Mouse (Mus musculus) cerebellum, postnatal 25 days (tissue): Measurements from ENCODE around the gene Timp3.

Experiments
- DNase-seq, 2 experiments: peaks; one replicate each; pipeline ENCODE4 v3.0.0; 2021; ENCODE audit warnings: mixed read lengths in 2 of 2

Timp3 gene

DNA sequence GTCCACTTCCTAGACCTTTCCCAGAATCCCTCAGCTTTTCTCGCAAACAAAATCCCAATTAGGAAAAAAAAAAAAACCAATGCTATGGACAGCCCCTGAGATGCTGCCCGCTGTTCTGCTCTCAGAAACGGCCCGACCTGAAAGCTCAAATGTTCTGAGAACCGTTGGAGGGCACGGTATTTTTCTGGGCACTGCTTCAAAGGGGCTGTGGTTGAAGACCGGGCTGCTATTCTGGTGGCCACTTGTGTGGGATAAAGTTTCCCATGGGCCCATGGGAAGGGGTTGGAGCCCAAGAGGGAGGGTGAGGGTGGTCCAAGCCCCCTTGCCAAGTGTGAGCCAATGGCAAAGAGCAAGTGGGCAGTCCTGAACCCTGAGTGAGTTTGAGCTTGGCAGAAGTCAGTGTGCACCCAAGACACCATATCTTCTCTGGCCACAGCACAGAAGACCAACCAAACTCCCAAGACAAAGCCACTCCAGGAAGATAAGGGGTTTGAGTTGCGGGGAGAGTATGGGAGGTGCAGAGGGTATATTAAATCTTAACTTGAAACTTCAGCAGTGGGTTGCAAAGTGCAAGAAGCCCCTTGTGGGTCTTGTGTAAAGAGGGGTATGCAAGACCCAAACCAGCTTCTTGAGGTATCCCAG is 29.2 kb downstream of the Timp3 start:
- DNase-seq = no peak

DNA sequence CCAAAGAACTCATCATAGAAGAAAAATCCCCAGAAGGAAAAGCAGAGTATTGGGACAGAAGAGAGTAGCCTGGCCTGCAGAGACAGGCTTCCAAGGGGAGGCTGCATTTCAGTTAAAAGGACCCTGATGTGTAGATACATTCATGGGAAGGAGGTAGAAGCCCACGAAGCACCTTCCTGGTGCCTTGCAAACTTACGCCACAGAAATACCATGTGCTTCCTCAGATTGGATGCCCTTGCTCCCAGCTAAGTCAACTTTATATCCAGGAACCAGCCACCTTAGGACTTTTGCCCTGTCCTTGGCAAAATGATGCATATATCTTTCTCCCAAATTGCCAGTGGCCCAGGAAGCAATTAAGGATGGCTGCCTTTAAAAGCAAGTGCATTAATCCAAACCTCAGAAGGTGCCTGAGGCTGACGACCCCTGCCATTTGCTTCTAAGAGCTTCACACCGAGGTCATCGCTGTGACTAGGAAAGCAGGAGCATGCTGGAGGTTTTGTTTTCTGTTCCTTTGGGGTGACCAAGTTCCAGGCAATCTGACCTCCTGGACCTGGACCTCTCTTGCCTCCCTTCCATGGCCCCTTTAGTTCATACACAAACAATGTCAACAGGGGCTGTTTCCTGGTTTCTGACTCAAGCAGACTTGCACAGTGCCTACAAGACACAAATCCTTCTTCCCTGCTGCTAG is 31.0 kb downstream of the Timp3 start:
- DNase-seq = no peak

DNA sequence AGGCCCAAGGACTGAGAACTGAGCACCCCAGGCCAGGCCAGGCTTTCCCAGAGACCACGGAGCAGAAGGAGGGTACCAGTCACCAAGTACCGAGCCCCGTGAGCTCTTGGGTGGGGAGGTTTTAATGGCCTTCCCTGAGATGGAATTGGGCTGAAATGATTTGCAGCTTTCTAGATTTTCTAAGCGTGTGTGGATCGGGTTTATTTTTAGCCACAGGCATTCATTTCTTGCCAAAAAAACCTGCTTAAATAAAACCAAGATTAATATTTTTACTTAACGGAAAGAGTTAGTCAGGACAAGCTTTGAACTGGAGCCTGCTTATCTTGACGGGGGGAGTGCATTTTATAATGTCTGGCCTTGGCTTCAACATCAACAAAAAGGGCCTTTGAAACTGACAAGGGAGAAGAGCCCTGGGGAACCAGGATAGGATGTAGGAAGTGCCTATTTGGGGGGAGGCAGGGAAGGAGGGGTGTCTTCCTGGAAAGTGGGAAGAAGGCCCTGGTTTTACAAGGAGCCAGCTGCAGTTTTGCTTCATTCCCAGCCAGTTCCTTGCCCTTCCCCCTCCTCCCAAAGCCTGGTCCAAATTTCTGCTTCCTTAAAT is 31.6 kb downstream of the Timp3 start:
- no peak for DNase-seq

DNA sequence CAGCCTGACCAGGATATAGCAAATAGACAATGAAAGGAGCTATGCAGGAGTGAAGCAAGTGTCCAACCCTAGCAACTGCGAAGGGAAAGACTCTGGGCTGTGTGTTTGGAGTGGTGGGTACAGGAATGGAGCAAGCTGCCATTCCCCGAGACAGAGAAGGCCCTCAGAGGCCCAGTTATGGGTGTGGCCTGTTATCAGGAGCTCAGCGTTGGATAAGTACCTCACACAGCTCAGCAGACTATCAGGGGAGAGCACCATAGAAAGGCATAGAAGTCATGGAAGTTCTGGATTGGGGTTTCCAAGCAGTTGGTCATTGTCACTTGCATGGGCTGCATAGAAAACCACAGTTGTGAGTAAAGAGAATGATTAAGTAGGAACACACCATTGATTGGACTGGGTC is 32.8 kb downstream of the Timp3 start:
- no peak for DNase-seq

DNA sequence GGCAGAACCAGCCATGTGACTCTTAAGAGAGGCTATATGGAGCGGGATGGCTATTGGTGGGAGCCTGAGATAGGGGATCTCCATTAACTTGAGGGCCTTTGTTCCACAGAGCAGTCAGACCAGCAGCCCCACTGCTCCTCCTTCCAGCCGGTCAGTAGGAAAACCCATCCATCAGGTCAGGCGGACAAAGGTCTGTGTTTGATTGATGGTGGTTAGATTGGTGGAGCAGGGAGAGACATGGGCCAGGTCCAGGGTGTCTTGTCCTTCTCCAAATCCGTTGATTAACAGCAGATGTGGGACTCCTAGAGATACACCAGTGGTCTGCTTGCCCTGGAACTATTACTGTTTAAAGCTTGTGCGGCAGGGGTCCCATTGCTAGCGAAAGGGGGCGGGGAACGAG is 34.4 kb downstream of the Timp3 start:
- no peak for DNase-seq

DNA sequence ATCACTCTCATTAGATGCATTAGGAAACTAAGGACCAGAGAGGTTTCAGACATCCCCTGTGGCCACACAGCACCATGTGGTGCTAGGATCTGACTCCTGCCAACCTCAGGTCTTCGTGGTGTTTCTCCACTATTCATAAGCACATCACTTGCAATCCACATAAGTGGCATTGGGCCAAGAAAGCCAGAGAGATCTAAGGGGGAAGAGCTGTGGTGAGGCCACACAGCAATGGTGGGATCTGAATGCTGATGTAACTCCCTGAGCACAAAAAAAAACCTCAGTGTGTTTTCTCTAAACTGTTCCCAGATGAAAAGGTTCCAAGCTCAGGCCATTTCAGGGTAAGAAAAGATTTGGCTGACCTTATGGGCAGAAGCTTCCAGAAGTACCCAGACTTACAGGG is 36.3 kb downstream of the Timp3 start:
- DNase-seq = no peak

DNA sequence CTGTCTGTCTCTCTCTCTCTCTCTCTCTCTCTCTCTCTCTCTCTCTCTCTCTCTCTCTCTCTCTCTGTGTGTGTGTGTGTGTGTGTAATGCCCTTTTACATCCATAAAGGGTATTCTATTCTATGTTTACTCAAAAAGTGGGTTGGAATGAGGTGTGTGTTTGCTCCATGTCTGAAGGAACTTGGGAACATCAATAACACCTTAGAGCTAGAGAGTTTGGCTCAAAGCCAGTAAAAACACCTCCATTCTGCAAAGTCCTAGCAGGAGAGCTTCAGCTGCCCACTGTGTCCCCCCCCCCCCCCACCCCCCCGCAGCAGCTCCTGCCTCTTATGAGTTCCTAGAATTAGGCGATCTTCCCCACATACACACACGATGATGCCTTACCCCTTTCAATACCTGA is 37.1 kb downstream of the Timp3 start:
- no peak for DNase-seq

DNA sequence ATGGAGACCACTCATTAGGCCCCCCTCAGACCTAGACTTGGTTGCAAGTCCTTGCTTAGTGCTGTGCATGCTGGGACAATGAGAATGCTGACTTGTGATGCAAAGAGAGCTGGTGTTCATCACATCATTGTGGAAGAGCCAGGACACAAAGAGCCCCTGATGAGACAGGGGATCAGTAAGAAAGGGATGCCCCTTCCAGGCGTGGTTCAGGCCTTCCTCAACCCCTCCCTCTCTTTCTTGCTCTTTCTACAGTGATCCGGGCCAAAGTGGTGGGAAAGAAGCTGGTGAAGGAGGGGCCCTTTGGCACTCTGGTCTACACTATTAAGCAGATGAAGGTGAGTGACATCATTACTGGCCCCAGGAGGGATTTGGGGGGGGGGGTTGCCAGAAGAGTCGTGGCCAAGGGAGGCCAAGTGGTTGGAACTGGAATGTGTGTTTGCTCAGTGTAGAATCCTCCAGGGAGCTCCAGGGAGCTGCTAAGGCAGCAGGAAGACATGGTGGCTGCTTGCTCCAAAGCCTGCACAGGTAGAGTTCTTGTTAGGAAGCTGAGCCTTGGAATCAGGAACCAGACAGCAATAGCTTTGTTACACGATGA is 38.0 kb downstream of the Timp3 start:
- DNase-seq = no peak

DNA sequence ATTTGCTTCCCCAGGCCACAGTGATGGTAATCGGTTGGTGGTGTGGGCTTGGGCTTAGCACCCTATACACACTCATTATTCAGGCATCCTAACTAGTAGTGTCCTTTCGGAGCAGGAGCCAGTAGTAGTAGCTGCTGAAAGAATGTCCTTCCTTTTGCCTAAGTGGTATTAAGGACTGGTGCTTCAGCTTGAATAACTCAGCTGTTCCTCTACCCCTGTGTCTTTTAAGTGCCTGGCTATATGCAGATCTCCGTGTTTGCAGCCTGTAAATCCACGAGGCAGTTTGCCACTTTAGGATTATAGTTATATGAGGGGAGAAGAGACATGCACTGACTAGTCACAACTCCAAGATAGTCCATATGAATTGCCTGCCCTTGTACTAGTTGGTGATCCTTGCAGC is 38.9 kb downstream of the Timp3 start:
- DNase-seq = no peak

DNA sequence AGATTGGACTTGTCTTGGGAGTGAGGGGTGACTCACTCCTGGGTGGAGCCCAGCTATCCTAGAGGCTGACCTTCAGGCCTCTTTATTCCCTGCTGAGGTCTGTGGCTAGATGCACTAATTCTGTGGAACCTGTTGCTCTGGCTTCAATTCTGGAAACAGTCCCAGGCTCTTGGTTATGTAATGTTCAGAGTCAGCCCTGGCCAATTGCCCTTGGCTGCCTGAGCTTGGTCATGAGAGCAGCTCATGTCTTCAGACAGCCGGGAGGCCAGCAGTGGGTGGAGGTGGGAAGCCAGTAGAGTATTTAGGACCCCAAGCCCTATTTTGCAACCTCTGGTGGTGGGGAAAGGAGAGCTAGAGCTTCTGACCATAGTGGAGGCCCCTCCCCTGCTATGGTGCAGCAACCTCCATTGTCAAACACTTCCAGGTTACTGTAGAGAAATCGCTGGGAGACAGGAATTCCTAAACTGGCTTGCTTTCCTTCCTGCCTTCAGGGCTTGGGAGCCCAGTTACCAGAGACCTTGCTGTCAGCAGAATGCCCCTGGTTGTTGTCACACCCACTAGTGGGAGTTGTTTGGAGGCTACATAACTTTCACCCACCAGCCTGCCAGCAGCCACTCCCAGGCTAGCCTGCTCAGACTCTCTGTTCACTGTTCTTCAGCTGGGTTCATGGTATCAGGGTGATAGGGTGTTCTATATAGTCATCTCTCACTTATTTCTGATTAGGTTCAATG is 39.6 kb downstream of the Timp3 start:
- DNase-seq = peak; percentile 93 to 94

DNA sequence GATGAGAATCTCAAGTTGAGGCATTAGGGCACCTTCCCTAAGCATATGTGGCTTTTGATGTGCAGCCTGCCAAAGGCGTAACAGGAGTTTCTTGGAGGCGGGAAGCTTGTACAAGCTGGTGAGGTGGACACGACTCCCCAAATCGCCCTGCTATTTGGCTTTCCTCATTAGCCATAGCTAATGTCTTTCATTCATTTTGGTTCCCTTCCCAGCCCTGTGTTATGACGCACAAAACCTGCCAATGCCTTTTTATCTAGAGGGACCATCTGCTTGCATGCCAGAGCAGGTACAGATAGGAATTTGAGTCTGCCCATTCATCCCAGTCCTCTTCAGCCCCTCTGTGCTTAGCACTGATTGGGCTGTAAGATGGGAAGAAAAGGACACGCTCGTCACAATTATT is 40.2 kb downstream of the Timp3 start:
- peak; percentile 34 to 36 for DNase-seq

DNA sequence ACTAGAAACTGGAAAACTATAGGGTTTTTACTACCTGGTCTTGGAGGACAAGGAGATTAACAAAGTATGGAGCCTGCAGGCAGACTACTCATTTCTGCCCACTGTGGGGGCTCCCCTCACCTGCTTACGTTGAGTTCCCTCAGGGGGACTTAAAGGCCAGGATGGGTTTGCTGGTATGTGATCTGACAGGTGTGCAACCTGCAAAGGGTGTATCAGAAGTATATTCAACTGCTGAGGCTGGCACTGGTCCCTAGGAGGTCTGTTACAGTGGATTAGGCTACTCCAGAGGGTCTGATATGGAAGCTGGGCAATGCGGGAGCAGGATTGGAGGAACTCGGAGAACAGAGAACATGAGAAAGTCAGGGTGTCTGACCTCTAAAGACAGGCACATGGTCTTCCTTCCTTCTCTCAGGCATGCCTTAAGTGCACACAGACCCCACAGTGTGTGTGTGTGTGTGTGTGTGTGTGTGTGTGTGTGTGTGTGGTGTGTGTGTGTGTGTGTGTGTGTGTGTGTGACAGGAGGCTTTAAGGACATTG is 40.9 kb downstream of the Timp3 start:
- no peak for DNase-seq

DNA sequence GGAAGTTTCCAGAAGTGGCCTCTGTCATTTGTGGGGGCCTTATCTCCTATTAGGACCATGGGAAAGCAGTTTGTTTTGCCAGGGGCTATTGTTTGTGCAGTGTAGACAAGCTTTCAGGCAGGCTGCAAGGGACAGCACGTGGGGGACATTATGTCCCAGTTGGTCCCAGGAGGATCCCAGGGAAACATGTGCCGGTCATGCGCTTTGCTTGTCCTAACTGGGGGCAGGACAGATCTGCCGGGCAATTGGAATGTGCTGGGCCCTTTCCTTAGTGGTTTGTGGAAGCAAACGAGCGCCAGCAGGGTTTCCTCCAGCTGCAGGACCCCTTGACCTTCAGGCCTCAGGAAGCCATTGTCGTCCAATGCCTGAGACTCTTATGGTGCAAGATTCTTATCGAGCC is 41.4 kb downstream of the Timp3 start:
- no peak for DNase-seq

DNA sequence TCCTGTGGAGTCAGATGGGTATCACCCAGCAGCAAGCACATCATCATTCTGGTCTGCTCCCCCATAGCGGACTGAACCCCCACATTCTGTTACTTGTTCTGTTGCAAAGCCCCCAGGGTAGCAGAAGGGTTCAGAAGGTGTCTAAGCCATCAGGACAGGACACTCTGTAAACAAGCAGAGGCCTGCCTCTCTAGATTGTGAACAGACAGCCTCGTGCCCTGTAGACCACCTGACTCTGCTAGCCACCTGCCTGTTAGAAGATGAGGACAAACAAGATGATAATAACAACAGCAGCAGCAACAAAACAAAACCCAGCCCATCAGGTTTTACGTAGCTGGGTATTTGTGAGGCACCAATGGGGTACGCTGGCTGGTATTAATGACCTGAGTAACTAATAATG is 42.0 kb downstream of the Timp3 start:
- no peak for DNase-seq

DNA sequence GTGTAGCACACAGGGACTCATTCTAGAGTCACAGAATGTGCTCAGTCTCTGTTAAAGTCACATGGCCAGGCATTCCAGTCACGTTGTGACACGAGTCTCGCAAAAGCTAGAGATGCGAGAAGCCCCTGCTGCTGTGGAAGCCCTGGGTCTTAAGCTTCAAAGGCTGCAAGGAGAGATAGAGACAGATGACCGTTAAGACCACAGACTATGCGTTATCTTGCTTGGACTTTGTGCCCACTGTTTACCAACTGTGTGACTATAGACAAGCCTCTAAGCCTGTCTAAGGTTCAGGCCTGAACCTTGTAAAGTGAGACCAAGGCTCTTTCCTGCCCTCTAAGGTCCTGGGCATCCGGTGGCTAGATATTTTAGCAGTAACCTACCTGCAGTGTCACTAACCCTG is 42.5 kb downstream of the Timp3 start:
- DNase-seq = no peak

DNA sequence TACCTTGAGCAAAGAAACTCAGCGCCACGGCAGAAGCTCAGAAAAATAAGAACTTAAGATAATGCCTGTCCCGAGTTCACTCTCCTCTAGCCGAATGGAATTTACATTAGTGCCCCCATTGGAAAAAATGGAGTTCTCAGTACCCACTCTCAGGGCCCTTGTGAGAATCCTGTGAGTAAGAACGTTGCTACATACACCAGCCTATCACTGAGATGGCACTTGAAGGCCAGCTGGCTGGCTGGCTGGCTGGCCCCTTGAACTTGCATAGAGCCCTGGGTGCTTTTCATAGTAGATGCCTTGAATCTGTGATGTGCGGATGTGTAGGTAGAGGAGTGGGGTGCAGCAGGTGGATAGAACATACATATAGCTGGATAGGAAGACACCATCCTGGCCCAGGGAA is 43.2 kb downstream of the Timp3 start:
- no peak for DNase-seq

DNA sequence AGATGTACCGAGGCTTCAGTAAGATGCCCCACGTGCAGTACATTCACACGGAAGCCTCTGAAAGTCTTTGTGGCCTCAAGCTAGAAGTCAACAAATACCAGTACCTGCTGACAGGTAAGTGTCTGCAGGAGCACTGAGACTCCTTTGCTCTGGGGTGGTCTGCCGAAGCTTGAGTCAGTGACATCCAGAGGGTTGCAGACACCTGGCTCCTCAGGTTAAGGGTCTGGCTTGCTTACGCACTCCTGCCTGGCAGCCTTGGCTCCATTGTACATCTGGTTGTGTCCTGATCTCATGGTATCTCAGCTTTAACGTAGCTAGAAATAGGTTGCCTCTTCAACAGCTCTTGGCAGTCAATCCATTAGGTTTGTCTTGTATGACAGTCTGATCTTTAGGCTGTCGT is 43.8 kb downstream of the Timp3 start:
- DNase-seq = no peak

DNA sequence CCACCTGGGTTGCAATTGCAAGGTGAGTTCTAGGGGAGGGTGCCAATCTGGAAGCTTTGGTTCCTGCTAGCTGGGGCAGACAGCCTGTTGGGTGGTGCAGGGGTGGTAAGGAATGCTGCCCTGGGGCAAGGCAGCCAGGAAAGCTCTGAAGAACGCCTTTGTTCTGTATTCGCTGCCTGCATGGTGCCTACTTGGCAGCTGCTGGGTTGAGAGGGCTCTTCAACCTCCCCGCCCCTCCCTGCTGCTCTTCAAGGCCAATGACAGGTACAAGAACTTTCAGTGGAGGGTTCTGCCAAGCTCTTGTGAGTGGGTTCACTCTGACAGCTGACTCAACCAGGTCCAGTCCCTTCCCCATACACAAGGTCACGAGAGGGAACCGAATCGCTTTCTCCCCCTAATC is 44.5 kb downstream of the Timp3 start:
- no peak for DNase-seq

DNA sequence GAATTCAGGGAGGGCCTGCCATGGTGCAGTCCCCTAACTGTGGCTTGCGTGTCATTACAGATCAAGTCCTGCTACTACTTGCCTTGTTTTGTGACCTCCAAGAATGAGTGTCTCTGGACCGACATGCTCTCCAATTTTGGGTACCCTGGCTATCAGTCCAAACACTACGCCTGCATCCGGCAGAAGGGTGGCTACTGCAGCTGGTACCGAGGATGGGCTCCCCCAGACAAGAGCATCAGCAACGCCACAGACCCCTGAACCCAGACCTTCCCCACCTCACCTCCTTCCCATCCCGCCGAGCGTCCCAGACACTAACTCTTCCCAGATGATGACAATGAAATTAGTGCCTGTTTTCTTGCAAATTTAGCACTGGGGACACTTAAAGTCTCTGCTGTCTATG is 45.5 kb downstream of the Timp3 start:
- DNase-seq = no peak

DNA sequence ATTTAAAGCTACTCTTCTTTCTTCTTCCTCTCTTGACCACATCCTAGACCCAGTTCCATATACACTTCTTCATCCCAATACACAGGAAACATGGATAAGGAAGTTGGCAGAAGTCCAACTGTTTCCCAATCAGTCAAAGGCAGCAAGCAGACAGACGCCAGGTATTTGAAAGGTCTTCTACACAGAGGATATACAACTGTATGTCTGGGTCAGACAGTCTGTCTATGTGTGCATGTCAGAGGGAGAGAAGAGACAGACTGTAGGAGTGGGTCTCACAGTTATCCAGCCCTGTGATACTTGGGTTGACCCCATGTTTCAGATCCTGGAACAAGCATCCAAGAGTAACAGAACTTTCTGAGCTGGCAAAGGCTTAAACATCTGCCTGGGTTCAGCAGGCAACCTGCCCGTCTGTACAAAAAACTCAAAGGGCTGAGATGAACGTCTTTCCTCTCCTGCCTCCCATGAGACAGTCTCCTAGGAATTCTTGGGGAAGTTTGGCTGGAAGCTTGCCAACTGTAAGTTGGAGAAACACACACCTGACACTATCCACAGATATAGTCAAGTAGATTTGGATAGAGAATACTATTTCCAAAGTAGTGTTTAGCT is 46.2 kb downstream of the Timp3 start:
- DNase-seq = no peak

DNA sequence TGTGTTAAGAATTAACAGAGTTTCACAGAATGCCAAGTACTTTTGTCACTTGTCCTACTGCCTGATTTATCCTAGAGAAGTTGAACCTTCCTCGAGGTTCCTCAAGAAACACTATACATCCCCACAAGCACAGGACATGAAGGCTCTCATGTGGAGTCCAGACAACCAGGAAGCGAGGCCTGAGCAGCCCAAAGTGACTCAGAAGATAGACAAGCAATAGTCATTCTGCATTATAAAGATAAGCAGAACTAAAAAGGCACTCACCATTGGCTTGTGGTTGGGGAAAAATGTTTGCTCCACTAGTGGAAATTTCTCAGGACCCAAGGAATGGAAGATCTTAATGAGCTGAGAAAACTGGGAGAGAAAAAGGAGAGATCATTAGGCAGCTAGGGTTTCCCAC is 51.1 kb downstream of the Timp3 start:
- DNase-seq = no peak

DNA sequence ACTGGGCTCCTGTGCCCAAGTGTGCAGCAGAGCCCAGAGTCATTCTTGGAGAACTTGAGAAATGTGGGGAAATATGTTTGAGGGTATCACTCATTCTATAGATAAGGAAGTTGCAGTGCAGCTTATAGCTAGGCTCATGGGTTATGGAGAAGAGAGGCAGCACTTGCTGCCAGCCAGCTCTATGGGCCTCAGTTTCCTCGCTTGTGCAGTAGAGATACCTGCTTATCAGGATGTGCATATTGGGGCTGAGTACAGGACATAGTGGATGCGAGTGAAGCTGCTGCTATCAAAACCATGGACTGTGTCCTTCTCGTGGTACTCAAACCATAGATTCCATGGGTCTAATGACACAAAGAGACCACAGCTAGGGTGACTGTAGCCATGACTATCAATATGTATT is 52.3 kb downstream of the Timp3 start:
- no peak for DNase-seq
